Mouse (Mus musculus) bone marrow macrophage, adult 2 months (primary cell): Measurements from ENCODE around the gene Gm11099.

Experiments used
- CTCF ChIP-seq: IDR thresholded peaks from 2 replicates; pipeline ENCODE4 v1.5.1; 2012; ENCODE audit warnings: low read depth, mild to moderate bottlenecking, low read length, moderate library complexity
- POLR2A ChIP-seq: IDR thresholded peaks from 2 replicates; pipeline ENCODE4 v1.6.1; 2012; ENCODE audit warnings: mild to moderate bottlenecking, low read depth, low read length, borderline replicate concordance

DNA sequence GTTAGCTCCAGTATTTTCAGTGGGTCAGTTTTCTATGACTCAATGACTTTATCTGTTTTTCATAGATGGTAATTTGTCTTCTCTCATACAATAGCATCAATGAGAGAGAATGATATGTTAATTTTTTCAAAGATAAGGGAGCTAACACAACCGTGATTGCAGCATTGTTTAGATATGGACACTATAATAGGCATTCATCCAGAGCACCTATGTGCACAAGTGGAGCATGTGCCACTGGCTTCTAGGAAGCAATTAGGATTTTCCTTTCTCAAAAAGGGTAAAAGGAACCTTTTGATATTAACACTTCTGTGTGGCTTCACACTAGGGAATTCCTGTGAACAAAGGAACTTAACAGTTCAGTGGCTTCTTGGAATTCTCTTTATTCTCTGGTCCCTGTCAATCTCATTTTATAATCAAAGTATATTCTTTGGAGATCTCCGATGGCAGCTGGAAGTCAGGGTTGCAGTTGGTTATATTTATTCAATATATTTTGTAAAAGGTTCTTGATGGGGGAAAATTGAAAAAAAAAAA, 97.6 kb downstream of the Gm11099 start:
- TF ChIP-seq CTCF (no peak), POLR2A (no peak)
